Mouse (Mus musculus): ENCODE data around the gene Trim44. TPM values are rescaled to one million over a fixed set of nuclear protein-coding genes. Genes with fewer than 3 reads are reported as not detected.

Gene Trim44
- polyA plus RNA-seq, 1 experiment from 2014 or later = 88.6 TPM

GRCm38 (mm10) chr2:102292051-102292450 lies 115.6 kb downstream of the Trim44 start:
- POLR2A ChIA-PET = no interaction called here
- ATAC-seq = no peak
- in situ Hi-C loops (cut with MboI; ENCODE audit: low pct_unique_long_range_greater_than_20kb) = no loop called here
- CTCF ChIA-PET = no interaction called here
- no peaks in the 10 kb centered on the region for H3K27me3 ChIP-seq
- DNase-seq (ENCODE audit: low read depth, low spot score) = no peak
- TF ChIP-seq CTCF (IDR thresholded peaks at IDR 0.05) = no peak

GRCm38 (mm10) chr2:102291533-102291932 lies 116.1 kb downstream of the Trim44 start:
- CTCF ChIA-PET = no interaction called here

GRCm38 (mm10) chr2:102290041-102290440 lies 117.6 kb downstream of the Trim44 start:
- POLR2A ChIA-PET = no interaction called here
- CTCF ChIA-PET = interaction anchor here (0.9 to 1.3 kb wide), 6 partner anchors 9 to 200 kb away, joined by 3 to 4 read pairs (median 3); no protein-coding TSS in a partner anchor
- in situ Hi-C loops (cut with MboI; ENCODE audit: low pct_unique_long_range_greater_than_20kb) = no loop called here
- H3K27me3 ChIP-seq = no peaks in the 10 kb centered on the region
- no peak for ATAC-seq
- DNase-seq (ENCODE audit: low read depth, low spot score) = no peak
- TF ChIP-seq CTCF (IDR thresholded peaks at IDR 0.05) = peak; percentile 66

More at GRCm38 (mm10) chr2:102291533-102291932, 116.1 kb downstream of the Trim44 start:
- H3K27me3 ChIP-seq = no peaks in the 10 kb centered on the region
- DNase-seq (ENCODE audit: low read depth, low spot score) = no peak
- no peak for ATAC-seq
- in situ Hi-C loops (cut with MboI; ENCODE audit: low pct_unique_long_range_greater_than_20kb) = no loop called here
- POLR2A ChIA-PET = no interaction called here
- no peak for TF ChIP-seq CTCF (IDR thresholded peaks at IDR 0.05)

- ChIA-PET POLR2A (no interaction called here), CTCF (no interaction called here)
- no peaks in the 10 kb centered on the region for H3K27me3 ChIP-seq
- no peak for TF ChIP-seq CTCF (IDR thresholded peaks at IDR 0.05)
- no peak for DNase-seq (ENCODE audit: low read depth, low spot score)
- in situ Hi-C loops (cut with MboI; ENCODE audit: low pct_unique_long_range_greater_than_20kb) = loop anchor here (5.0 kb wide), 2 partner anchors 196 to 386 kb away; no protein-coding TSS in a partner anchor
- no peak for ATAC-seq
Observed at GRCm38 (mm10) chr2:102288676-102289075, 119.0 kb downstream of the Trim44 start.

- ATAC-seq = no peak
- no peak for DNase-seq (ENCODE audit: low read depth, low spot score)
- no peaks in the 10 kb centered on the region for H3K27me3 ChIP-seq
- ChIA-PET POLR2A (no interaction called here), CTCF (no interaction called here)
- in situ Hi-C loops (cut with MboI; ENCODE audit: low pct_unique_long_range_greater_than_20kb) = loop anchor here (5.0 kb wide), 2 partner anchors 195 to 385 kb away; no protein-coding TSS in a partner anchor
- TF ChIP-seq CTCF (IDR thresholded peaks at IDR 0.05) = no peak
Observed at GRCm38 (mm10) chr2:102287369-102287768, 120.3 kb downstream of the Trim44 start.

GRCm38 (mm10) chr2:102282081-102282480 lies 125.5 kb downstream of the Trim44 start:
- in situ Hi-C loops (cut with MboI; ENCODE audit: low pct_unique_long_range_greater_than_20kb) = no loop called here
- ATAC-seq (no peak), DNase-seq (ENCODE audit: low read depth, low spot score) (no peak)
- H3K27me3 ChIP-seq = no peaks in the 10 kb centered on the region
- POLR2A ChIA-PET = no interaction called here
- TF ChIP-seq CTCF (IDR thresholded peaks at IDR 0.05) = no peak
- CTCF ChIA-PET = no interaction called here

- no peak for TF ChIP-seq CTCF (IDR thresholded peaks at IDR 0.05)
- H3K27me3 ChIP-seq = no peaks in the 10 kb centered on the region
- ATAC-seq = no peak
- no peak for DNase-seq (ENCODE audit: low read depth, low spot score)
- in situ Hi-C loops (cut with MboI; ENCODE audit: low pct_unique_long_range_greater_than_20kb) = no loop called here
- ChIA-PET CTCF (no interaction called here), POLR2A (no interaction called here)
Observed at GRCm38 (mm10) chr2:102279779-102280178, 127.8 kb downstream of the Trim44 start.

- H3K27me3 ChIP-seq = no peaks in the 10 kb centered on the region
- TF ChIP-seq CTCF (IDR thresholded peaks at IDR 0.05) = no peak
- CTCF ChIA-PET = no interaction called here
- DNase-seq (ENCODE audit: low read depth, low spot score) (no peak), ATAC-seq (no peak)
- POLR2A ChIA-PET = no interaction called here
- in situ Hi-C loops (cut with MboI; ENCODE audit: low pct_unique_long_range_greater_than_20kb) = no loop called here
Observed at GRCm38 (mm10) chr2:102277946-102278345, 129.7 kb downstream of the Trim44 start.

GRCm38 (mm10) chr2:102273280-102273679 lies 134.3 kb downstream of the Trim44 start:
- no peaks in the 10 kb centered on the region for H3K27me3 ChIP-seq
- DNase-seq (ENCODE audit: low read depth, low spot score) = no peak
- ATAC-seq = no peak
- in situ Hi-C loops (cut with MboI; ENCODE audit: low pct_unique_long_range_greater_than_20kb) = no loop called here
- ChIA-PET CTCF (interaction anchor here (0.9 kb wide), 1 partner anchor 9 kb away, joined by 3 read pairs; no protein-coding TSS in a partner anchor), POLR2A (no interaction called here)
- no peak for TF ChIP-seq CTCF (IDR thresholded peaks at IDR 0.05)

- ATAC-seq = no peak
Observed at GRCm38 (mm10) chr2:102267582-102268339, 139.9 kb downstream of the Trim44 start.

GRCm38 (mm10) chr2:102266911-102267310 lies 140.7 kb downstream of the Trim44 start:
- in situ Hi-C loops (cut with MboI; ENCODE audit: low pct_unique_long_range_greater_than_20kb) = no loop called here
- POLR2A ChIA-PET = no interaction called here
- CTCF ChIA-PET = no interaction called here

More at GRCm38 (mm10) chr2:102267582-102268339, 139.9 kb downstream of the Trim44 start:
- in situ Hi-C loops (cut with MboI; ENCODE audit: low pct_unique_long_range_greater_than_20kb) = no loop called here
- no peak for TF ChIP-seq CTCF (IDR thresholded peaks at IDR 0.05)
- no peaks in the 10 kb centered on the region for H3K27me3 ChIP-seq
- ChIA-PET POLR2A (no interaction called here), CTCF (no interaction called here)
- DNase-seq (ENCODE audit: low read depth, low spot score) = no peak

More at GRCm38 (mm10) chr2:102266911-102267310, 140.7 kb downstream of the Trim44 start:
- no peak for DNase-seq (ENCODE audit: low read depth, low spot score)
- no peak for TF ChIP-seq CTCF (IDR thresholded peaks at IDR 0.05)
- ATAC-seq = no peak
- no peaks in the 10 kb centered on the region for H3K27me3 ChIP-seq
